Mouse (Mus musculus): ENCODE data around the gene Tmem170b.

The Tmem170b gene

GRCm38 (mm10) chr13:41605099-41606010 lies at the start of gene Tmem170b:
Tmem170b (plus strand) TSS chr13:41605907.
- DNase-seq (ENCODE audit: low read depth, low spot score), result peak; percentile 95

GRCm38 (mm10) chr13:41561024-41561423 lies 44.7 kb upstream of the Tmem170b start:
- no peak for DNase-seq (ENCODE audit: low read depth, low spot score)

GRCm38 (mm10) chr13:41568421-41568820 lies 37.3 kb upstream of the Tmem170b start:
- no peak for DNase-seq (ENCODE audit: low read depth, low spot score)

DNA sequence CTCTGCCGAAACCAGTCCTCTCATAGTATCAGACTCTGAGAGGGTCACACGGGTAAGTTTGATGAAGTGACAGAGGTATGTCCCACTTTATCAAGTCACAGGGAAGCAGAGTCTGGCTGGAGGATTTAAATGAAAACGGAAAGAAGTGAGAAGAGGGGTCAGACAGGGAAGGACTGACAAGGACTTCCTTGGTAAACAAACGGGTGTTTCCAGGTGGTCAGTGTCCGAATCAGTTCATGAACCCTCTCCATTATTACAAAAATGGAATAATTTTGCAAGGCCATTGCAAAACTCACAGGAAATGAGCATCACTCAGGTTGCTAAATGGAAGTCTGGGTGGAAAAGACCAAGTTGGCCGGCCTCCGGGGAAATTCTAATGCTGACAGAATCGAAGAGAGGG lies 36.8 kb upstream of the Tmem170b start:
- DNase-seq (ENCODE audit: low read depth, low spot score), result no peak

- DNase-seq (ENCODE audit: low read depth, low spot score), result no peak
Measured at GRCm38 (mm10) chr13:41569776-41570175, 35.9 kb upstream of the Tmem170b start.

DNA sequence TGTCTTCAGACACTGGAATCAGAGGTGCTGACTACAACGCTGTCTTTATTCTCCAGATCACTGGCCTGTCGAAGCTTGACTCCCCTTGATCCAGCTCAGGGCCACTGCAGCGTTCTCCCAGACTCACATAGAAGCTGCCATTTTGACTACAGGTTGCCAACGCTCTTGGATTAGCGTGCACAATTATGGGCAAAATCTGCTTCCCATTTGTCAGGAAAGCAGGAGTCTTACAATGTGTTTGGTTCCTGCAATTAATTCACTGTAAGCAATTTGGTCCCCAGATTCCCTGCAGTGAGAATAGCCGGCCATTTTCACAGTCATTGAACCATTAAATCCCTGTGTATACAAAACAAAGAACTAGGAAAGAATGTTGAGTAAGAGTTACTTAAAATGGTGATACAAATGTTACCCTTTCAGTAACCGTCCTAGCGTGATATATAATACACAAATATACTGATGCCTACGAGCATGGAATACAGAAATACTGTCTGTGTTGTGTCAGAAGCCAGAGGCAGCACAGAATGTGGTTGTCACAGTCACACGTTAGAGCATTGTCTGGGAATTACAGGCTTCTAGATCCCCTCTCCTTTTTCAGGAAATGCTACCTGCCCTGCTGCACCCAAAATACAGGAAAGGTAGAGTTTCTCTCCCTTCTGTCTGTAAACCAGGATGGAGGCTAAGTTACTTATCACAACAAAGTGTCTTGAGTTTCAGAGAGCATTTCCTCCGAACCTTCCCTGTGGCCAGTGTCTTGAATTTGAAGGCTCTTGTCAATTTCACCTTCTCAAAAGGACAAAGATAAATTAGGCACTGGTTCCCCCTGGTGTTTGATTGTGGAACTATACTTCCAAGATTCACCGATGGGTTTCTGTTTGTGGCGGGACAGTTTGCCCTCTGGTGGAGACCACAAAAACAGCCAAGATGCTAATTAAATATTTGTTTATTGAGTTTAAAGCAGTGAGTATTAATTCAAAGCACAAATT lies 34.0 kb upstream of the Tmem170b start:
- DNase-seq (ENCODE audit: low read depth, low spot score), result peak; percentile 89

DNA sequence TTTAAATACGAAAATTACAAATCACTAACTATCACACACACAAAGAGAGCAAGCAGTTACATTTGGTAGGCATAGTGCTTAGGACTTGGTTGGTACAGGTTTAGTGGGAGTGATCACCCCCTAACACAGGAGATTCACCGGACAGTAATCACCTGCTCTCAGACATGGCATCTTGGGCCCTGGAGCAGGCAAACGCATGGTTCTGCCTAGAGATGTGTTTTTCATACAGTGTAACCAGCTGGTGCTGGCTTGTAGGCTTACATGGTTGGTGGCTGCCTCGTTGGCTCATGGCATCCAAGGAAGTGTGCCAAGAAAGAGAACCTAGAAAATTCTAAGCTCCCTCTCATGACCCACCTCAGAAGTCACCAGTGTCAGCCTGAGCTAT lies 33.4 kb upstream of the Tmem170b start:
- DNase-seq (ENCODE audit: low read depth, low spot score), result no peak

DNA sequence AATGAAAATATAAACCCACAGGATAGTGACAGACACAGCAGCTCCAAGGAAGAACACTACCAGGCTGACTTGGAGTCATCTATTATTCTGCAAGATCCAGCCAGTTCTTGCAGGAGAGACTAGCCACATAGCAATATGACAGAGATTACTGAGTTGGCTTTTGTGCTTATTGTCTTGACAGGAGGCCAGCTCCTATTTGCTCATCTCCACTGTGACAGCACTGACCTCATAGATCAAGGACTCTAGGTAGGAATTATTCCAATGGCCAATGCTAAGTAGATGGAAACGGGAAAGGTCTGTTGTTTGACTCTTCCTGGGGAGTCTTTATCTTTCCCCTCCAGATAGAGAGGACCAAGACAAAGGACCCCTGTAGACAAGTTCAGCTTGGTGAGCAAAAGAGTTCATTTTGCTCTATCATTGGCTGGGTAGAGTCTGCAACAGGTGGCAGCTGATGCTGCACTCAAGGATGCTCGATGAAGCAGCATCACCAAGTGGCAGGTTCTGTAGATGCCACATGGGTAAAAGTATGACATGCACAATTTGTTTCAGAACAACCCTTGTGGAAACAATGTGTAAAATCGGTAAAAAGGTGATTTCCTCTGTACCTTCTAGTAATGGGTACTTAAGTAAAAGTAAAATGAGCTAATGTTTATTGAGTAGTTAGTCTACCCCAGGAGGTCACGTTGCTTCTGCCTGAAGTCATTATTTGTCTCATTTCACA lies 32.4 kb upstream of the Tmem170b start:
- DNase-seq (ENCODE audit: low read depth, low spot score), result no peak

DNA sequence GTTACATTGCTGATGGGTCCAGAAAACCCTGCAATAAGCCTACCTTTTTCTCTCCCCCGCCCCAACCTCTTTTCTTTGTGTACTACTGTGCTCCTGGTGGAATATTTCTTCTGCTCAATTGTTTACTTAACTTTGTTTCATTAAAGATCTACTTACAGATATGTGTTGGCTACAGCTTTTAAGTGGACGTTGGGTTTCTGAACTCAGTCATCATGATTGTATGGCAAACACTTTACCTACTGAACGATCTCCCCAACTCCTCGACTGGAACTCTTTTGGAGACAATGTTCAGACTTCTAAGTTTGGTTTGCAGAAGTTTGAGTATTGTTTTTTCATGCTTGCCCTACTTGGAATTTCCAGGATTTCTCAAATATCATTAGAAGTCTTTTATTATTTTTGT lies 24.6 kb upstream of the Tmem170b start:
- no peak for DNase-seq (ENCODE audit: low read depth, low spot score)

- no peak for DNase-seq (ENCODE audit: low read depth, low spot score)
Measured at GRCm38 (mm10) chr13:41583666-41584357, 21.9 kb upstream of the Tmem170b start.

DNA sequence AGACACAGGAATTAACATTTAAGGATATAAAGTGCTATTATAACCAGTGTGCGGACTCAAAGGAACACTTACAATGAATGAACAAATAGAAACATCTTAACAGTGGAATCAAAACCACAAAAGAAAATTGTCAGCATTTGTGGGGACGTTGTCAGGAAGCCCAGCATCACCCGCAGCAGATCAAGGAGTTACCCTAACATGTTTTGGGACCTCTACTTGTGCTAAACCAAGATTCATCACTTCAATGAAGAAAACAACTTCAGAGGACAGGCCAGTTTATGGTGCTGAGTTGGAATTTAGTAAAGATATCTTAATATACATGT lies 21.4 kb upstream of the Tmem170b start:
- DNase-seq (ENCODE audit: low read depth, low spot score), result no peak

DNA sequence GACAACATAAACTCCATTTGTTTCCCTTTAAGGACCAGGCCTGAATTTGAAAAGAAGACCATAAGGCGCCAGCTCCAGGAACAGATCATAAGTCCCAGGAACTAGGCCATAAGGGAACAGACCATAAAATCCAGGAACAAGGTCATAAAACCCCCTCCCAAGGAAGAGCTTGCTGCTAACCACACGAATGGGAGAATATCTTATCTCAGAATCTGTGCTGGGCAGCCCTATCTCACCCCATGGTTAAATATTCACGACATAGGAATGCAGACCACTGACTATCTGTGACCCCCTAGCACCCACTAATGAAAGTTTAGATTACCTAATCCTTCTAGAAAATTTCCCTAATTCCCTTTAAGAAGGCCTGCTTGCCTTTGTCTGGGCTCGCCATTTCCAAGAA lies 20.8 kb upstream of the Tmem170b start:
- no peak for DNase-seq (ENCODE audit: low read depth, low spot score)

- DNase-seq (ENCODE audit: low read depth, low spot score), result no peak
Measured at GRCm38 (mm10) chr13:41596678-41597077, 9.0 kb upstream of the Tmem170b start.

GRCm38 (mm10) chr13:41599977-41600376 lies 5.7 kb upstream of the Tmem170b start:
- no peak for DNase-seq (ENCODE audit: low read depth, low spot score)

- no peak for DNase-seq (ENCODE audit: low read depth, low spot score)
Measured at GRCm38 (mm10) chr13:41601056-41601455, 4.7 kb upstream of the Tmem170b start.

DNA sequence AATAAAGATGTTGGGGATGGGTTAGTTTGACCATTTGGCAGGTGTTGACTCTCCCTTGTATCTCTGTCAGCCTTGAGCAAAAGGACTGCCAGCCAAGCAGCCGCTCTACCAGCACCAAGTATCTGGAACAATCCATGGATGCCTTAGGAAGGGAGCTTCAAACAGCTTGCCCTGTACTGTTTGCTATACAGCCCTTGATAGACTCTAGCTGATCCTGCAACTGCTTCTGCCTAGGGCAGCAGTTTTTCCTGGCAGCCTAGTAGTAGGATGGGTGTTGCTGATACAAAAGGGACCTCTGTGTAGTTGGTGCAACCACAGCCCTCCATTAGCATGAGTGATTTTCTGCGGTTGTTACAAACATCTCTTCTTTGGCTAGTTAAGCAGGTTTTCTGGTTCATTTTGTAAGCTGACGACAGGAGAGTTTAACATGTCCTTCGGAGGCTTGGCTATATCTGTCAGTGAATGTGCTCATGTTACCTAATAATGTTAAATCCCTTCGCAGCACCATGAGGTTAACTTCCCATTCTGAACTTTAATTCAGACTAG lies 1.7 kb upstream of the Tmem170b start:
- DNase-seq (ENCODE audit: low read depth, low spot score), result no peak

GRCm38 (mm10) chr13:41606081-41607000 lies 634 bp downstream of the Tmem170b start:
- DNase-seq (ENCODE audit: low read depth, low spot score), result peak; percentile 24

DNA sequence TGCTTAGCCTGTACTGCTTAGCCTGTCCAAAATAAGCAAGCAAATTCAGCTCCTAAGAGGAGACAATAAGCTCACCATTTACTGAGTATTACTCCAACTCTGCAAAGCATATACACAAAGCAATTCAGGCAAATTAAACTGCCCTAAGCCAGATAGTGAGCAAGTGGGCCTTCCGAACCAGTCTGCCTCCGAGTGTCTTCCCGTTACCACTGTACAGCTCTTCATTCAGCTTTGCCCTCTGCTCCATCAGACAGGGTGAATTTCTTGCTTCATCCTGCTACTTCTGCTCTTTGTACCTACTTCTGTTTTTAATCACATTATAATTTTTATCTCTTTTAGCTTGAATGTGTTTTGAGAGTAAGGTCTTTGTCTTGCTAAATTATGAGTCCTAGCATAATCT lies 1.9 kb downstream of the Tmem170b start:
- no peak for DNase-seq (ENCODE audit: low read depth, low spot score)

GRCm38 (mm10) chr13:41608559-41608958 lies 2.9 kb downstream of the Tmem170b start:
- DNase-seq (ENCODE audit: low read depth, low spot score), result no peak

- DNase-seq (ENCODE audit: low read depth, low spot score), result no peak
Measured at GRCm38 (mm10) chr13:41611046-41611445, 5.3 kb downstream of the Tmem170b start.
